Mouse (Mus musculus) kidney, adult 8-10 months (tissue): ENCODE data around the gene Slc15a4.

Source experiments
- DNase-seq, 2 experiments: peaks; one replicate each; pipeline ENCODE4 v3.0.0; 2022

The Slc15a4 gene

GRCm38 (mm10) chr5:127632167-127633145 lies at the start of gene Slc15a4, which contains the start of gene Glt1d1:
Gene Slc15a4, minus strand, starts transcription at chr5:127632897.
Gene Glt1d1, plus strand, starts transcription at chr5:127632262.
- DNase-seq = peak; percentile 47

GRCm38 (mm10) chr5:127678501-127678900 lies 45.8 kb upstream of the Slc15a4 start:
- DNase-seq = no peak

GRCm38 (mm10) chr5:127677561-127677960 lies 44.9 kb upstream of the Slc15a4 start:
- no peak for DNase-seq

GRCm38 (mm10) chr5:127673913-127674312 lies 41.2 kb upstream of the Slc15a4 start:
- DNase-seq = no peak

- no peak for DNase-seq
These were observed 28.3 kb upstream of the Slc15a4 start for GRCm38 (mm10) chr5:127660979-127661378.

- DNase-seq = no peak
These were observed 27.6 kb upstream of the Slc15a4 start for GRCm38 (mm10) chr5:127660267-127660666.

GRCm38 (mm10) chr5:127659312-127659711 lies 26.6 kb upstream of the Slc15a4 start:
- no peak for DNase-seq

- DNase-seq = no peak
These were observed 25.6 kb upstream of the Slc15a4 start for GRCm38 (mm10) chr5:127658257-127658656.

- peak in 1 of 2 experiments; percentile 49 for DNase-seq
These were observed 16.4 kb upstream of the Slc15a4 start for GRCm38 (mm10) chr5:127649077-127649476.

GRCm38 (mm10) chr5:127648046-127648445 lies 15.3 kb upstream of the Slc15a4 start:
- peak; percentile 29 to 49 for DNase-seq

GRCm38 (mm10) chr5:127641185-127641958 lies 8.7 kb upstream of the Slc15a4 start:
- no peak for DNase-seq

- no peak for DNase-seq
These were observed 7.7 kb upstream of the Slc15a4 start for GRCm38 (mm10) chr5:127640359-127640758.

- DNase-seq = no peak
These were observed 6.9 kb upstream of the Slc15a4 start for GRCm38 (mm10) chr5:127639635-127640034.

GRCm38 (mm10) chr5:127639067-127639605 lies 6.4 kb upstream of the Slc15a4 start:
- no peak for DNase-seq

- no peak for DNase-seq
These were observed 5.5 kb upstream of the Slc15a4 start for GRCm38 (mm10) chr5:127638177-127638576.

- DNase-seq = peak; percentile 73 to 79
These were observed 4.9 kb upstream of the Slc15a4 start for GRCm38 (mm10) chr5:127637622-127638021.

GRCm38 (mm10) chr5:127633666-127634065 lies 969 bp upstream of the Slc15a4 start:
- DNase-seq = peak; percentile 40 to 56

GRCm38 (mm10) chr5:127633188-127633587 lies 491 bp upstream of the Slc15a4 start:
- peak; percentile 50 to 60 for DNase-seq

- DNase-seq = no peak
These were observed 1.0 kb downstream of the Slc15a4 start for GRCm38 (mm10) chr5:127631671-127632070.

GRCm38 (mm10) chr5:127627242-127627641 lies 5.5 kb downstream of the Slc15a4 start:
- no peak for DNase-seq

- DNase-seq = no peak
These were observed 8.1 kb downstream of the Slc15a4 start for GRCm38 (mm10) chr5:127624427-127625213.

- no peak for DNase-seq
These were observed 11.6 kb downstream of the Slc15a4 start for GRCm38 (mm10) chr5:127621108-127621507.
